Mouse (Mus musculus) c-Kit-positive CD71-positive TER-119-positive erythroid progenitor cells, embryonic 14.5 days (primary cell): ENCODE results near the gene Lrrc40.
"Not testable (repeated sequence)": the region's sequence is repeated elsewhere in the genome, so short reads cannot be mapped to it uniquely, and the experiment has no call there.

Experiments used
- DNase-seq: peaks from one replicate; pipeline ENCODE4 v3.0.0-alpha.2; 2013; ENCODE audit warnings: low spot score

The Lrrc40 gene

GRCm38 (mm10) chr3:158091601-158092000, 55.1 kb downstream of the Lrrc40 start:
- no peak for DNase-seq

GRCm38 (mm10) chr3:158093919-158094318, 57.5 kb downstream of the Lrrc40 start:
- DNase-seq = no peak

- DNase-seq = not testable (repeated sequence)
Measured at GRCm38 (mm10) chr3:158102043-158102442, 65.6 kb downstream of the Lrrc40 start.

GRCm38 (mm10) chr3:158102530-158102929, 66.1 kb downstream of the Lrrc40 start:
- not testable (repeated sequence) for DNase-seq

GRCm38 (mm10) chr3:158103467-158103866, 67.0 kb downstream of the Lrrc40 start:
- no peak for DNase-seq

- no peak for DNase-seq
Measured at GRCm38 (mm10) chr3:158105260-158105659, 68.8 kb downstream of the Lrrc40 start.
